Comparison of ENCODE assay signal across 22 mouse cellular contexts in genomic region chr15:95425085-95425484, GRCm38 (mm10).
"Had no signal": no experiment of that assay in that cellular context is flagged by ENCODE, and none has a peak within 500 bp of the region (broad histone marks: within the 10 kb centered on the region; RNA-seq: fewer than 3 reads in every experiment).

No protein-coding gene starts in this region.

- H3K36me3 ChIP-seq: limb, embryonic 12.5 days; limb, embryonic 15.5 days; midbrain, embryonic 12.5 days; stomach, embryonic 15.5 days had no signal

- H3K27ac ChIP-seq: limb, embryonic 12.5 days; limb, embryonic 15.5 days; liver, embryonic 14.5 days; macrophage; midbrain, embryonic 12.5 days; neural tube, embryonic 13.5 days; stomach, embryonic 15.5 days had no signal

- H3K27me3 ChIP-seq: limb, embryonic 12.5 days; limb, embryonic 15.5 days; midbrain, embryonic 12.5 days; neural tube, embryonic 13.5 days; stomach, embryonic 15.5 days had no signal

- H3K9me3 ChIP-seq: limb, embryonic 12.5 days; limb, embryonic 15.5 days; midbrain, embryonic 12.5 days; neural tube, embryonic 13.5 days; stomach, embryonic 15.5 days had no signal

- H3K4me1 ChIP-seq: limb, embryonic 15.5 days; stomach, embryonic 15.5 days had no signal

- ATAC-seq: inflammation-experienced regulatory T-cells, adult 6 months; intestine, embryonic 16.5 days; liver, postnatal 0 days; lung, postnatal 0 days; midbrain, embryonic 16.5 days had no signal

- H3K4me2 ChIP-seq: limb, embryonic 12.5 days; limb, embryonic 15.5 days; liver, embryonic 11.5 days; lung, embryonic 14.5 days; midbrain, embryonic 12.5 days; neural tube, embryonic 13.5 days; stomach, embryonic 15.5 days had no signal

- DNase-seq: kidney, adult 18-20 months; kidney, adult 9 months; kidney, postnatal 14 days; kidney, postnatal 4 days; left cerebral cortex, postnatal 4 days; liver, postnatal 0 days; lung, embryonic 14.5 days; spleen, adult 18-20 months; thymus, postnatal 25 days had no signal

- H3K4me3 ChIP-seq: limb, embryonic 12.5 days; limb, embryonic 15.5 days; midbrain, embryonic 12.5 days; myocyte; neural tube, embryonic 13.5 days; stomach, embryonic 15.5 days had no signal

- H3K9ac ChIP-seq: limb, embryonic 12.5 days; limb, embryonic 15.5 days; liver, embryonic 14.5 days; liver, postnatal 0 days; lung, embryonic 14.5 days; midbrain, embryonic 12.5 days; neural tube, embryonic 13.5 days; stomach, embryonic 15.5 days had no signal
